Mouse (Mus musculus): ENCODE results near the gene Srsf4.

DNA sequence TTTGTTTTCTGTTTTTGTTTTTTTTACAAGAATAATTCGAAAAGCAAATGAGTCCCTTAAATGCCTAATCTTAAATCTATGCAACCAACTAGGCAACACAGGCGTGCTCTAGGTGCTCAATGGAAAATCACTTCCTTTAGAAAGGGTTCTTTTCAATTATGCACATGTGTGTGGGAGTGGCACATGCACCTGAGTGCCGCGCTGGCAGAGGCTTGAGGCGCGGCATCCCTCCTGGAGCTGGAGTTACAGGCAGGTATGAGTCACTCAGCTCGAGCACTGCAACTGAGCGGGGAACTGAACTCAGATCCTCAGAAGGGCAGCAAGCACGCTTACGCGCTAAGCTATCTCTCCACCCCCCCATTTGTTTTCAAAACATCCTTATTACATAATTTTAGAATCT lies 74.4 kb downstream of the Srsf4 start:
- no peak for TF ChIP-seq POLR2AphosphoS2 (IDR thresholded peaks at IDR 0.05; ENCODE audit: low read length)
- TF ChIP-seq CHD2 (IDR thresholded peaks at IDR 0.05; ENCODE audit: low read length) = no peak
- TF ChIP-seq CTCF (IDR thresholded peaks at IDR 0.05 in 2 of 3, conservative IDR thresholded peaks at IDR 0.05 in 1 of 3; ENCODE audit: control insufficient read depth in 1 of 3, insufficient read depth in 1 of 3, low read depth in 2 of 3, low read length in 3 of 3, poor library complexity in 1 of 3, severe bottlenecking in 1 of 3) = no peak
- no peak for TF ChIP-seq MAZ (IDR thresholded peaks at IDR 0.05; ENCODE audit: low read depth, low read length)
- TF ChIP-seq MAX (IDR thresholded peaks at IDR 0.05; ENCODE audit: low read length) = no peak
- no peak for TF ChIP-seq GATA1 (IDR thresholded peaks at IDR 0.05; ENCODE audit: low read depth, low read length)
- TF ChIP-seq POLR2A (IDR thresholded peaks at IDR 0.05; ENCODE audit: control insufficient read depth in 1 of 2, insufficient read depth in 1 of 2, low read depth in 1 of 2, low read length in 2 of 2, poor library complexity in 1 of 2) = no peak
- TF ChIP-seq SIN3A (IDR thresholded peaks at IDR 0.05; ENCODE audit: low read length) = no peak
- no peak for TF ChIP-seq MEF2A (IDR thresholded peaks at IDR 0.05; ENCODE audit: extremely low read depth, insufficient replicate concordance, low read depth, low read length, poor library complexity, severe bottlenecking)
- no peak for TF ChIP-seq EP300 (IDR thresholded peaks at IDR 0.05; ENCODE audit: low read depth in 1 of 2, low read length in 2 of 2)
- TF ChIP-seq MAFK (IDR thresholded peaks at IDR 0.05; ENCODE audit: borderline replicate concordance, low read depth, low read length) = no peak
